Mouse (Mus musculus): ENCODE data around the gene Wfdc15b.

DNA sequence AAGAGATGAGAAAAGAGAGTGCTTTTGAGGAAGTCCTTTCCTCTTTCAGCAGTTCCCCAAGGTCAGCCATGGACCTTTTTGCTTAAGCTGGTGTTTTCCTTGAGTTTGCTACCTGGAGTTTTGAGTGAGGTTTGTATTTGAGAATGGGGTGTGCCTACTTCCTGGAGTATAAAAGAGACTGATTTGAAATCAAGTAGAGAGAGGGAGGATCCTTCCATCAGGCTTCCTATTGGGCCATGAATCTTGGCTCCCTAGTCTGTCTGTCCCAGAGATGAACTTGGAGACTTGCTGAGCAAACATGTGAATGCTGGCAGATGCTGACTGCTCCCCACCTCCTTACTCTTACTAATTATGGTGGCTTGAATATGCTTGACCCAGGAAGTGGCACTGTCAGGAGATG, 29.2 kb downstream of the Wfdc15b start:
- no peak for TF ChIP-seq CTCF (IDR thresholded peaks at IDR 0.05; ENCODE audit: borderline replicate concordance, insufficient read depth, low read length)
- no peak for TF ChIP-seq POLR2A (IDR thresholded peaks at IDR 0.05; ENCODE audit: low read depth, low read length)
